Mouse (Mus musculus) cerebellum, adult 8-10 months (tissue): ENCODE results near the gene Ect2.

Experiments
- DNase-seq: peaks from one replicate; pipeline ENCODE4 v3.0.0; 2022

The Ect2 gene

DNA sequence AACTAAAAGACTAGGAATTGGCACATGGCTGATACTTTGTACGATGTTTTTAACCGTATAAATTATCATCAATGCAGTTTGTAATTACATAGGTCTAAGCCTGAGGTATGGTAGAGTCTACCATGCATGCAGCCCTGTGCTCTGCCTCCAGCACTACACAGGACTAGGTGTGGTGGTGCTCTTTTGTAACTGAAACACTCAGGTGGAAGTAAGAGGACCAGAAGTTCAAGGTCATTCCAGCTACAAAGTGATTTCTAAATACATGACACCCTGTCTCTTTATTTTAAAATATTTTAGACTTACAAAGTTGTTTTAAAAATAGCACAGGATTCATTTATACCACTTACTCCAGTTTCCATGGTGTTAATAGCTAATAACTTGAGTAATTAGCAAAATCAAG is 88.8 kb downstream of the Ect2 start:
- DNase-seq: no peak

- DNase-seq: no peak
Measured at GRCm38 (mm10) chr3:27063399-27064260, 90.0 kb downstream of the Ect2 start.

- DNase-seq: no peak
Measured at GRCm38 (mm10) chr3:27060441-27060840, 93.2 kb downstream of the Ect2 start.

GRCm38 (mm10) chr3:27059529-27060322 is 94.0 kb downstream of the Ect2 start:
- DNase-seq: no peak

- no peak for DNase-seq
Measured at GRCm38 (mm10) chr3:27055471-27055870, 98.2 kb downstream of the Ect2 start.

GRCm38 (mm10) chr3:27054766-27055165 is 98.9 kb downstream of the Ect2 start:
- DNase-seq: no peak
